Mouse (Mus musculus) MEL (cell line): Measurements from ENCODE around the gene Nudt13.
A peak's percentile ranks its signal among the peaks of the same experiment; 100 is the strongest.

ENCODE experiments used
- CHD1 ChIP-seq: IDR thresholded peaks from 2 replicates; pipeline ENCODE4 v1.6.1; 2012; ENCODE audit warnings: low read depth, mild to moderate bottlenecking, inconsistent platforms, low read length, improper control_type of control experiment
- CTCF ChIP-seq, 3 experiments: IDR thresholded peaks in 2 of 3; conservative IDR thresholded peaks in 1 of 3; 2 replicates each; pipeline ENCODE4 v1.5.1; 2011 to 2012; ENCODE audit warnings: low read length in 3 of 3, low read depth in 2 of 3, mild to moderate bottlenecking in 2 of 3, improper control_type of control experiment in 1 of 3, inconsistent platforms in 1 of 3, mixed read lengths in 1 of 3, moderate library complexity in 1 of 3; ENCODE audit not compliant: control insufficient read depth in 1 of 3, insufficient read depth in 1 of 3, poor library complexity in 1 of 3, severe bottlenecking in 1 of 3
- E2F4 ChIP-seq: IDR thresholded peaks from 2 replicates; pipeline ENCODE4 v1.6.1; 2011; ENCODE audit warnings: low read depth, low read length, improper control_type of control experiment, borderline replicate concordance
- ELF1 ChIP-seq: IDR thresholded peaks from 2 replicates; pipeline ENCODE4 v1.6.1; 2014; ENCODE audit warnings: low read depth, mild to moderate bottlenecking, inconsistent platforms, low read length, improper control_type of control experiment, moderate library complexity
- EP300 ChIP-seq, 2 experiments: IDR thresholded peaks; 2 replicates each; pipeline ENCODE4 v1.6.1; 2011; ENCODE audit warnings: improper control_type of control experiment in 2 of 2, low read length in 2 of 2, low read depth in 1 of 2, mild to moderate bottlenecking in 1 of 2
- GABPA ChIP-seq: IDR thresholded peaks from 2 replicates; pipeline ENCODE4 v1.6.1; 2012; ENCODE audit warnings: low read depth, mild to moderate bottlenecking, inconsistent platforms, low read length, improper control_type of control experiment, moderate library complexity
- JUND ChIP-seq: IDR thresholded peaks from 2 replicates; pipeline ENCODE4 v1.6.1; 2011; ENCODE audit warnings: low read depth, mild to moderate bottlenecking, improper control_type of control experiment, low read length
- MAFK ChIP-seq: IDR thresholded peaks from 2 replicates; pipeline ENCODE4 v1.6.1; 2011; ENCODE audit warnings: low read depth, mild to moderate bottlenecking, low read length, improper control_type of control experiment, borderline replicate concordance
- POLR2A ChIP-seq, 2 experiments: IDR thresholded peaks; 2 replicates each; pipeline ENCODE4 v1.6.1; 2011 to 2012; ENCODE audit warnings: low read length in 2 of 2, mild to moderate bottlenecking in 2 of 2, control low read depth in 1 of 2, improper control_type of control experiment in 1 of 2, low read depth in 1 of 2, moderate library complexity in 1 of 2; ENCODE audit not compliant: control insufficient read depth in 1 of 2, insufficient read depth in 1 of 2, poor library complexity in 1 of 2
- POLR2AphosphoS5 ChIP-seq: IDR thresholded peaks from 2 replicates; pipeline ENCODE4 v1.6.1; 2012; ENCODE audit warnings: low read depth, borderline replicate concordance, mild to moderate bottlenecking, inconsistent platforms, low read length, moderate library complexity, mixed read lengths
- TBP ChIP-seq: IDR thresholded peaks from 2 replicates; pipeline ENCODE4 v1.8.0; 2011; ENCODE audit warnings: low read depth, low read length, improper control_type of control experiment
- USF2 ChIP-seq, 2 experiments: IDR thresholded peaks; 2 replicates each; pipeline ENCODE4 v1.6.1; 2011 to 2012; ENCODE audit warnings: improper control_type of control experiment in 2 of 2, low read length in 2 of 2, borderline replicate concordance in 1 of 2, inconsistent platforms in 1 of 2, low read depth in 1 of 2, mild to moderate bottlenecking in 1 of 2; ENCODE audit not compliant: insufficient read depth in 1 of 2
- ZC3H11A ChIP-seq: IDR thresholded peaks from 2 replicates; pipeline ENCODE4 v1.6.1; 2012; ENCODE audit warnings: low read depth, mild to moderate bottlenecking, inconsistent platforms, low read length, improper control_type of control experiment
- ZNF384 ChIP-seq: IDR thresholded peaks from 2 replicates; pipeline ENCODE4 v1.6.1; 2012; ENCODE audit warnings: low read depth, mild to moderate bottlenecking, inconsistent platforms, low read length, improper control_type of control experiment

DNA sequence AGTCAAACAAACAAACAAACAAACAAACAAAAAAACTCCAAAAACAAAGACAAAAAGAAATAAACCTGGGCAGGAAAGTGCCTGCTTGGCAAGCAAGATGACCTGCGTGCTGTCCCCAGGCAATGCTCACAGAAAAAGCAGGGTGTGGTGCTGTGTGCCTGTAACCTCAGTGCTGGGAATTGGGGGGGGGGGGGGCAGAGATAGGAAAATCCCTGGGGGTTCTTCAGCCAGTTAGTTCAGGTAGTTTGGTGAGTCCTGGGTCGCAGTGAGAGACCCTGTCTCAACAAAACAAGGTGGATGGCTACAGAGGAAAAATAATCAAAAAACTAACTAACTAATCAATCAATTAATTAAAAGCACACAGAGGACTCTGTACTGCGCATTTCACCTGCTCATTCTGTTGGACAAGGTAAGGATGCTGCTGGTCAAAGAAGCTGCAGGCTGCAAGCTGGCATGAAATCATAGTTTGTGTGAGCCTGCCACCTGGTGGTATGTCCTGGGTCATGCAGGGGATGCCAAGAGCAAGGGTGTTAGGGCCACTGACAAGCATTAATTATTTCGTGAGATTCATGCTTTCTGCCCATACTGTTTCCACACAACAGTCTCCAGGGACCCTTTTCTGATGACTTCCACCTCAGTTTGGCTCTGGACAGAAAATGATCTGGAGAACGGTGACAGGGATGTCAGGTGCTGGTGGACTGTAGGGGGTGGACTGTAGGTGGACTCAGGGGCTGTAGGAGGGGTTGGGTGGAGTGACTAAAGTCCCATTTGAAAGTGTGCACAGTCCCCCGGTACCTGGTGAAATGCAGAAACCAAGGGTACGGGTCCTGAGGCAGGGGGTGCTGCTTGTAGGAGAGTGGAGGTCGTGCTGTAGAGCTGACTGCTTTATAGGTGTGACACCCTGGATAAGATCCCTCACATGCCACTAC lies 36.0 kb upstream of the Nudt13 start:
- TF ChIP-seq MAFK (no peak), CTCF (IDR thresholded peaks at IDR 0.05 in 2 of 3, conservative IDR thresholded peaks at IDR 0.05 in 1 of 3; ENCODE audit: control insufficient read depth in 1 of 3, insufficient read depth in 1 of 3, low read depth in 2 of 3, low read length in 3 of 3, poor library complexity in 1 of 3, severe bottlenecking in 1 of 3) (peak; percentile 90 to 96 (median 91)), JUND (no peak), EP300 (IDR thresholded peaks at IDR 0.05; ENCODE audit: low read depth in 1 of 2, low read length in 2 of 2) (no peak), ZC3H11A (peak; percentile 97), CHD1 (no peak), ZNF384 (no peak), USF2 (IDR thresholded peaks at IDR 0.05; ENCODE audit: borderline replicate concordance in 1 of 2, insufficient read depth in 1 of 2, low read depth in 1 of 2, low read length in 2 of 2) (no peak), POLR2A (IDR thresholded peaks at IDR 0.05; ENCODE audit: control insufficient read depth in 1 of 2, insufficient read depth in 1 of 2, low read depth in 1 of 2, low read length in 2 of 2, poor library complexity in 1 of 2) (no peak), TBP (no peak), GABPA (no peak), ELF1 (no peak), POLR2AphosphoS5 (no peak), E2F4 (no peak)
